Mouse (Mus musculus): ENCODE results near the gene Tsga10ip. TPM values are rescaled to one million over a fixed set of nuclear protein-coding genes. Genes with fewer than 3 reads are reported as not detected.
"Not testable (repeated sequence)": the region's sequence is repeated elsewhere in the genome, so short reads cannot be mapped to it uniquely, and the experiment has no call there.

The Tsga10ip gene
- polyA plus RNA-seq, 1 experiment from 2014 or later = 0.98 TPM

GRCm38 (mm10) chr19:5374177-5374576 is 28.1 kb downstream of the Tsga10ip start:
- Histone ChIP-seq H3K36me3 (peaks cover 80% of the 10 kb centered on the region), H3K4me2 (replicated peaks) (no peak overlapping the region), H3K9me3 (replicated peaks) (no peaks in the 10 kb centered on the region), H3K27me3 (no peaks in the 10 kb centered on the region), H3K4me1 (no peaks in the 10 kb centered on the region), H3K4me3 (no peak overlapping the region), H3K27ac (no peak overlapping the region), H3K9ac (no peak overlapping the region)
- ATAC-seq (ENCODE audit: low FRiP score) = no peak
- 87% methylated on average over 4 of the region's 4 CpGs for WGBS

GRCm38 (mm10) chr19:5372724-5373123 is 29.6 kb downstream of the Tsga10ip start:
- ATAC-seq (ENCODE audit: low FRiP score) = no peak
- no peak overlapping the region for H3K4me2 ChIP-seq (replicated peaks)
- H3K4me1 ChIP-seq = peaks cover 12% of the 10 kb centered on the region
- H3K9me3 ChIP-seq (replicated peaks) = no peaks in the 10 kb centered on the region
- no peaks in the 10 kb centered on the region for H3K27me3 ChIP-seq
- H3K27ac ChIP-seq = no peak overlapping the region
- H3K36me3 ChIP-seq = peaks cover 78% of the 10 kb centered on the region
- H3K9ac ChIP-seq = no peak overlapping the region
- H3K4me3 ChIP-seq = no peak overlapping the region
- 94% methylated on average over 7 of the region's 7 CpGs for WGBS

- Histone ChIP-seq H3K4me3 (no peak overlapping the region), H3K9ac (no peak overlapping the region), H3K36me3 (peaks cover 67% of the 10 kb centered on the region), H3K27me3 (no peaks in the 10 kb centered on the region), H3K4me2 (replicated peaks) (no peak overlapping the region), H3K9me3 (replicated peaks) (no peaks in the 10 kb centered on the region), H3K27ac (no peak overlapping the region), H3K4me1 (peaks cover 17% of the 10 kb centered on the region)
- no peak for ATAC-seq (ENCODE audit: low FRiP score)
- 89% methylated on average over 3 of the region's 3 CpGs for WGBS
Measured at GRCm38 (mm10) chr19:5370932-5371331, 31.4 kb downstream of the Tsga10ip start.

- peaks cover 60% of the 10 kb centered on the region for H3K36me3 ChIP-seq
- peak overlapping the region; percentile 93 for H3K9ac ChIP-seq
- peak overlapping the region; percentile 97 for H3K4me3 ChIP-seq
- H3K4me2 ChIP-seq (replicated peaks) = peak overlapping the region; percentile 82
- H3K27me3 ChIP-seq = no peaks in the 10 kb centered on the region
- no peak for ATAC-seq (ENCODE audit: low FRiP score)
- peaks cover 23% of the 10 kb centered on the region for H3K4me1 ChIP-seq
- WGBS = 9% methylated on average over 11 of the region's 11 CpGs
- H3K9me3 ChIP-seq (replicated peaks) = no peaks in the 10 kb centered on the region
- peak overlapping the region; percentile 94 for H3K27ac ChIP-seq
Measured at GRCm38 (mm10) chr19:5367455-5367854, 34.9 kb downstream of the Tsga10ip start.

GRCm38 (mm10) chr19:5367053-5367359 is 35.3 kb downstream of the Tsga10ip start, which contains the start of gene Banf1:
Banf1 (minus strand) TSS chr19:5367168.
- Histone ChIP-seq H3K4me2 (replicated peaks) (peak within 1 kb of the TSS; percentile 82), H3K36me3 (peaks cover 55% of the 10 kb centered on the region), H3K4me1 (peaks cover 23% of the 10 kb centered on the region), H3K27me3 (no peaks in the 10 kb centered on the region), H3K27ac (peak within 1 kb of the TSS; percentile 94), H3K4me3 (peak within 1 kb of the TSS; percentile 97), H3K9ac (peak within 1 kb of the TSS; percentile 93), H3K9me3 (replicated peaks) (no peaks in the 10 kb centered on the region)
- under 1% methylated on average over 33 of the region's 33 CpGs for whole genome bisulfite sequencing
- no peak for ATAC-seq (ENCODE audit: low FRiP score)

- peak within 1 kb of the TSS; percentile 97 for H3K4me3 ChIP-seq
- ATAC-seq (ENCODE audit: low FRiP score) = peak; percentile 96
- peak within 1 kb of the TSS; percentile 93 for H3K9ac ChIP-seq
- peak within 1 kb of the TSS; percentile 94 for H3K27ac ChIP-seq
- H3K36me3 ChIP-seq = peaks cover 49% of the 10 kb centered on the region
- no peaks in the 10 kb centered on the region for H3K9me3 ChIP-seq (replicated peaks)
- peak within 1 kb of the TSS; percentile 82 for H3K4me2 ChIP-seq (replicated peaks)
- H3K27me3 ChIP-seq = no peaks in the 10 kb centered on the region
- peaks cover 23% of the 10 kb centered on the region for H3K4me1 ChIP-seq
- under 1% methylated on average over 86 of the region's 92 CpGs for WGBS
Measured at GRCm38 (mm10) chr19:5366175-5367052, 35.9 kb downstream of the Tsga10ip start, which contains the start of gene Eif1ad. Eif1ad (plus strand) TSS chr19:5366741.

GRCm38 (mm10) chr19:5365751-5366150 is 36.6 kb downstream of the Tsga10ip start:
- Histone ChIP-seq H3K27me3 (no peaks in the 10 kb centered on the region), H3K27ac (peak overlapping the region; percentile 94), H3K4me2 (replicated peaks) (peak overlapping the region; percentile 82), H3K4me1 (peaks cover 23% of the 10 kb centered on the region), H3K9ac (peak overlapping the region; percentile 93), H3K4me3 (peak overlapping the region; percentile 97), H3K36me3 (peaks cover 45% of the 10 kb centered on the region), H3K9me3 (replicated peaks) (no peaks in the 10 kb centered on the region)
- no peak for ATAC-seq (ENCODE audit: low FRiP score)
- WGBS = 22% methylated on average over 11 of the region's 11 CpGs

- ATAC-seq (ENCODE audit: low FRiP score) = no peak
- no peak overlapping the region for H3K9ac ChIP-seq
- no peak overlapping the region for H3K4me3 ChIP-seq
- H3K27ac ChIP-seq = no peak overlapping the region
- WGBS = 94% methylated on average over 2 of the region's 2 CpGs
- peaks cover 23% of the 10 kb centered on the region for H3K4me1 ChIP-seq
- H3K36me3 ChIP-seq = peaks cover 29% of the 10 kb centered on the region
- no peaks in the 10 kb centered on the region for H3K27me3 ChIP-seq
- no peaks in the 10 kb centered on the region for H3K9me3 ChIP-seq (replicated peaks)
- H3K4me2 ChIP-seq (replicated peaks) = no peak overlapping the region
Measured at GRCm38 (mm10) chr19:5364124-5364523, 38.2 kb downstream of the Tsga10ip start.

- 82% methylated on average over 2 of the region's 2 CpGs for WGBS
- peaks cover 7% of the 10 kb centered on the region for H3K4me1 ChIP-seq
Measured at GRCm38 (mm10) chr19:5362186-5362585, 40.1 kb downstream of the Tsga10ip start.

GRCm38 (mm10) chr19:5356080-5356479 is 46.2 kb downstream of the Tsga10ip start:
- Histone ChIP-seq H3K4me2 (replicated peaks) (no peak overlapping the region), H3K27me3 (no peaks in the 10 kb centered on the region; the same call in 1 of the 2 replicates), H3K4me3 (no peak overlapping the region), H3K9ac (no peak overlapping the region), H3K9me3 (replicated peaks) (no peaks in the 10 kb centered on the region), H3K27ac (no peak overlapping the region), H3K4me1 (no peaks in the 10 kb centered on the region), H3K36me3 (no peaks in the 10 kb centered on the region)
- WGBS = no CpG with 5 or more reads among the region's 1 CpGs
- no peak for ATAC-seq (ENCODE audit: low FRiP score)

More at GRCm38 (mm10) chr19:5362186-5362585, 40.1 kb downstream of the Tsga10ip start:
- Histone ChIP-seq H3K27ac (no peak overlapping the region), H3K4me3 (no peak overlapping the region), H3K9me3 (replicated peaks) (no peaks in the 10 kb centered on the region), H3K4me2 (replicated peaks) (no peak overlapping the region), H3K36me3 (peaks cover 17% of the 10 kb centered on the region), H3K27me3 (no peaks in the 10 kb centered on the region), H3K9ac (0 out of 2 replicates have a peak overlapping the region, but pooled peaks have one; percentile 27)
- ATAC-seq (ENCODE audit: low FRiP score) = no peak

GRCm38 (mm10) chr19:5353609-5354008 is 48.7 kb downstream of the Tsga10ip start:
- no peak overlapping the region for H3K4me2 ChIP-seq (replicated peaks)
- H3K9ac ChIP-seq = no peak overlapping the region
- H3K4me3 ChIP-seq = no peak overlapping the region
- H3K4me1 ChIP-seq = peaks cover 6% of the 10 kb centered on the region; the same call in 1 of the 2 replicates
- peaks cover 4% of the 10 kb centered on the region; the same call in 1 of the 2 replicates for H3K27me3 ChIP-seq
- H3K9me3 ChIP-seq (replicated peaks) = no peaks in the 10 kb centered on the region
- no peak for ATAC-seq (ENCODE audit: low FRiP score)
- WGBS = 78% methylated on average over 2 of the region's 2 CpGs
- H3K27ac ChIP-seq = no peak overlapping the region
- no peaks in the 10 kb centered on the region for H3K36me3 ChIP-seq

- H3K4me1 ChIP-seq; H3K27ac ChIP-seq; ATAC-seq (ENCODE audit: low FRiP score); H3K36me3 ChIP-seq; H3K9me3 ChIP-seq (replicated peaks); H3K27me3 ChIP-seq: not testable (repeated sequence)
- Histone ChIP-seq H3K4me2 (replicated peaks) (peak within 1 kb of the TSS; percentile 70), H3K9ac (peak within 1 kb of the TSS; percentile 65), H3K4me3 (peak within 1 kb of the TSS; percentile 37)
- WGBS = 64% methylated on average over 6 of the region's 6 CpGs
Measured at GRCm38 (mm10) chr19:5349502-5349873, 52.8 kb downstream of the Tsga10ip start, which contains the start of gene Cst6. Cst6 (minus strand) TSS chr19:5349574.

Data from hindbrain, embryonic 12.5 days (tissue).